ENCODE assay signal across 20 mouse cellular contexts in the genomic region with DNA sequence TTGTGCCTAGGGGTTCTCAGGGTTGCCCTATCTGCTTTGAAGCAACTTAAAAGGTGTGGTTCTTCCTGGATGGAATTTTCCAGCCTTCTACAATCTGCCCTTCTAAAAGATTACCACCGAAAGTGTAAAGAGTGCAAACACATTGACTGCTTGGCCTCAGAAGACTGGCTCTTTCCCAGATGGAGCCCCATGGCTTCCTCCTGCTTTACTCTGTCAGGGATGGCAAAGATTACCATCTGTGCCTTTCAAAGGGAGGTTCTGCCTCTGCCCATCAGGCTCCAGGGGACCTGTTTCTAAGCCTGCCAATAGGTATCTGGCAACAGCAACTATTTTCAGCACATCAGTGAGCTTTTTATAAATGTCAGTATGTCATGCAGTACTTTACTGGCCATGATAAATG. TPM values are rescaled to one million over a fixed set of nuclear protein-coding genes. Genes with fewer than 3 reads are reported as not detected.
A peak's percentile ranks its signal among the peaks of the same experiment; 100 is the strongest.
DNase-seq lines count a peak whose midpoint lies in the region; ATAC-seq and TF ChIP-seq lines count a peak whose summit lies in the region.
"Had no signal": no experiment of that assay in that cellular context is flagged by ENCODE, and none has a peak within 500 bp of the region (broad histone marks: within the 10 kb centered on the region; RNA-seq: fewer than 3 reads in every experiment).

No protein-coding gene starts in this region.

- TF ChIP-seq EP300 in liver, postnatal 0 days (IDR thresholded peaks at IDR 0.05; ENCODE audit: low read depth) = no peak

- H3K27ac ChIP-seq in cerebellum, adult 2 months (ENCODE audit: insufficient read depth, low read length) = no peak overlapping the region
- H3K27ac ChIP-seq in forebrain, embryonic 13.5 days = no peak overlapping the region
- H3K27ac ChIP-seq in liver, postnatal 0 days (ENCODE audit: low read depth) = no peak overlapping the region
- H3K27ac ChIP-seq: embryonic facial prominence, embryonic 12.5 days; heart, embryonic 10.5 days; hindbrain, embryonic 12.5 days had no signal

- no peak overlapping the region for H3K4me2 ChIP-seq in forebrain, embryonic 13.5 days
- no peak overlapping the region for H3K4me2 ChIP-seq in liver, postnatal 0 days (ENCODE audit: low read depth, low read length)
- H3K4me2 ChIP-seq: embryonic facial prominence, embryonic 12.5 days; hindbrain, embryonic 12.5 days had no signal

- H3K36me3 ChIP-seq in forebrain, embryonic 13.5 days (ENCODE audit: poor library complexity, severe bottlenecking) = no peaks in the 10 kb centered on the region
- no peaks in the 10 kb centered on the region for H3K36me3 ChIP-seq in liver, postnatal 0 days (replicated peaks; ENCODE audit: insufficient read depth, low read length)
- H3K36me3 ChIP-seq: embryonic facial prominence, embryonic 12.5 days; heart, embryonic 10.5 days; hindbrain, embryonic 12.5 days had no signal

- 10% methylated on average over 1 of the region's 1 CpGs for WGBS in cerebellum, adult 2 months
- WGBS in forebrain, embryonic 13.5 days = 71% methylated on average over 1 of the region's 1 CpGs
- WGBS in liver, postnatal 0 days (ENCODE audit: insufficient replicate concordance) = 39% methylated on average over 1 of the region's 1 CpGs

- no peaks in the 10 kb centered on the region for H3K9me3 ChIP-seq in forebrain, embryonic 13.5 days (replicated peaks)
- no peaks in the 10 kb centered on the region for H3K9me3 ChIP-seq in liver, postnatal 0 days (ENCODE audit: low read length)
- H3K9me3 ChIP-seq: embryonic facial prominence, embryonic 12.5 days; heart, embryonic 10.5 days; hindbrain, embryonic 12.5 days had no signal

- no peak overlapping the region for H3K9ac ChIP-seq in forebrain, embryonic 13.5 days
- H3K9ac ChIP-seq in liver, postnatal 0 days (replicated peaks) = no peak overlapping the region
- H3K9ac ChIP-seq: embryonic facial prominence, embryonic 12.5 days; hindbrain, embryonic 12.5 days had no signal

- no peak for TF ChIP-seq CTCF in cerebellum, adult 2 months (IDR thresholded peaks at IDR 0.05; ENCODE audit: borderline replicate concordance, insufficient read depth, low read depth, low read length)
- TF ChIP-seq CTCF in liver, postnatal 0 days (IDR thresholded peaks at IDR 0.05; ENCODE audit: low read depth) = no peak

- TF ChIP-seq POLR2A in cerebellum, adult 2 months (IDR thresholded peaks at IDR 0.05; ENCODE audit: borderline replicate concordance, insufficient read depth, low read length) = no peak

- H3K27me3 ChIP-seq in cerebellum, adult 2 months (ENCODE audit: control insufficient read depth, insufficient read depth, low read length) = no peaks in the 10 kb centered on the region
- no peaks in the 10 kb centered on the region for H3K27me3 ChIP-seq in forebrain, embryonic 13.5 days
- peaks cover 2% of the 10 kb centered on the region; the same call in 1 of the 2 replicates for H3K27me3 ChIP-seq in liver, postnatal 0 days (ENCODE audit: insufficient read depth, low read length)
- H3K27me3 ChIP-seq: embryonic facial prominence, embryonic 12.5 days; hindbrain, embryonic 12.5 days had no signal

- peaks cover 10% of the 10 kb centered on the region; the same call in 1 of the 2 replicates for H3K4me1 ChIP-seq in cerebellum, adult 2 months (ENCODE audit: control insufficient read depth, insufficient read depth, low read length)
- 0 out of 2 replicates have a peak, but pooled peaks cover 5% of the 10 kb centered on the region for H3K4me1 ChIP-seq in forebrain, embryonic 13.5 days
- no peaks in the 10 kb centered on the region for H3K4me1 ChIP-seq in liver, postnatal 0 days (ENCODE audit: insufficient read depth)
- H3K4me1 ChIP-seq: embryonic facial prominence, embryonic 12.5 days; heart, embryonic 10.5 days; hindbrain, embryonic 12.5 days had no signal

- DNase-seq in cerebellum, adult 11 months = peak; percentile 57
- peak; percentile 66 to 91 for DNase-seq in cerebellum, adult 2 months
- peak; percentile 68 for DNase-seq in cerebellum, postnatal 10 days
- no peak for DNase-seq in embryo, embryonic 9.5 days (ENCODE audit: extremely low spot score)
- no peak for DNase-seq in liver, postnatal 0 days
- DNase-seq: adrenal gland, adult 2 months; adrenal gland, postnatal 25 days; embryo, embryonic 11 days; gastrocnemius, postnatal 10 days; heart, adult 18-20 months; heart, postnatal 10 days; heart, postnatal 4 days had no signal

- no peak overlapping the region for H3K4me3 ChIP-seq in cerebellum, adult 2 months (replicated peaks; ENCODE audit: insufficient read depth, low read depth, low read length)
- no peak overlapping the region for H3K4me3 ChIP-seq in forebrain, embryonic 13.5 days
- no peak overlapping the region for H3K4me3 ChIP-seq in liver, postnatal 0 days (ENCODE audit: low read depth, low read length)
- H3K4me3 ChIP-seq: embryonic facial prominence, embryonic 12.5 days; heart, embryonic 10.5 days; hindbrain, embryonic 12.5 days had no signal

- no peak for ATAC-seq in forebrain, embryonic 13.5 days
- ATAC-seq in liver, postnatal 0 days = no peak
- ATAC-seq: forebrain, embryonic 16.5 days; hindbrain, embryonic 16.5 days; inflammation-experienced regulatory T-cells, adult 6 months; intestine, postnatal 0 days had no signal

RNA-seq across cellular contexts. Expression of a gene that starts 1.5 kb away (rescaled TPM):
- polyA plus RNA-seq in cerebellum, adult 2 months (2012; rRNA removed) = 14.7 and 15.0 TPM in 2 replicates
- 5.7 and 5.8 TPM in 2 replicates for polyA plus RNA-seq in forebrain, embryonic 13.5 days (2015; fragmentation: Nextera tagmentation; extraction: Ambion mirVana)
- polyA plus RNA-seq in liver, postnatal 0 days (2015; fragmentation: Nextera tagmentation; extraction: Ambion mirVana) = not detected in 2 replicates
- polyA plus RNA-seq: adrenal gland, adult 2 months; inflammation-experienced regulatory T-cells, adult 6 months had no signal

Comparison
In these comparisons a context has a peak if more than half of its experiments do, and no peak if none do; other contexts are left out.
1. DNase-seq: peak in cerebellum, adult 11 months (single experiment), cerebellum, adult 2 months (2 of 2) and cerebellum, postnatal 10 days (2 of 2); none in embryo, embryonic 9.5 days (single experiment) and liver, postnatal 0 days (single experiment).